Mouse (Mus musculus) C2C12 (cell line): ENCODE measurements around the gene Kat6b. TPM values are rescaled to one million over a fixed set of nuclear protein-coding genes. Genes with fewer than 3 reads are reported as not detected.
"Not testable (repeated sequence)": the region's sequence is repeated elsewhere in the genome, so short reads cannot be mapped to it uniquely, and the experiment has no call there.

Experiments
- H3K27me3 ChIP-seq: one replicate; pipeline ENCODE4 v1.6.1; 2011; ENCODE audit not compliant: control insufficient read depth, insufficient read depth, insufficient read length
- H3K36me3 ChIP-seq: one replicate; pipeline ENCODE4 v1.6.1; 2011; ENCODE audit not compliant: control insufficient read depth, insufficient read depth
- H3K4me3 ChIP-seq: one replicate; pipeline ENCODE4 v1.5.1; 2011; ENCODE audit warnings: mild to moderate bottlenecking, control low read depth; ENCODE audit not compliant: poor library complexity, insufficient read depth, severe bottlenecking
- H3K79me2 ChIP-seq: one replicate; pipeline ENCODE4 v1.6.1; 2011; ENCODE audit not compliant: control insufficient read depth, insufficient read depth
- H3K79me3 ChIP-seq: one replicate; pipeline ENCODE4 v1.6.1; 2011; ENCODE audit warnings: low read depth, control low read depth
- H3ac ChIP-seq: one replicate; pipeline ENCODE3; 2011; ENCODE audit warnings: low read depth; ENCODE audit not compliant: control insufficient read depth, insufficient read length
- CEBPB ChIP-seq: IDR thresholded peaks from one replicate; pipeline ENCODE4 v1.6.1; 2011; ENCODE audit warnings: low read depth, mild to moderate bottlenecking, control low read depth, moderate library complexity
- CTCF ChIP-seq: IDR thresholded peaks from one replicate; pipeline ENCODE4 v1.5.1; 2011; ENCODE audit not compliant: control insufficient read depth, insufficient read depth, insufficient read length
- FOSL1 ChIP-seq: IDR thresholded peaks from one replicate; pipeline ENCODE4 v1.8.0; 2011; ENCODE audit warnings: mild to moderate bottlenecking, low read length; ENCODE audit not compliant: poor library complexity, insufficient read depth, severe bottlenecking
- MAX ChIP-seq: IDR thresholded peaks from one replicate; pipeline ENCODE4 v1.6.1; 2011; ENCODE audit warnings: mild to moderate bottlenecking, control low read depth
- MYOD1 ChIP-seq: IDR thresholded peaks from one replicate; pipeline ENCODE4 v1.6.1; 2011; ENCODE audit warnings: low read depth; ENCODE audit not compliant: control insufficient read depth, insufficient read length
- MYOG ChIP-seq: IDR thresholded peaks from one replicate; pipeline ENCODE4 v1.6.1; 2011; ENCODE audit not compliant: control insufficient read depth, insufficient read length; ENCODE audit errors: extremely low read depth
- USF1 ChIP-seq: IDR thresholded peaks from one replicate; pipeline ENCODE4 v1.6.1; 2011; ENCODE audit warnings: low read depth, mild to moderate bottlenecking, control low read depth, moderate library complexity
- polyA plus RNA-seq: library from polyadenylated mRNA; unstranded; fragments of >200 nt; fragmentation: generic; extraction: Trizol; gene quantifications from one replicate; pipeline ENCODE4 v1.2.1, GENCODE M21; 2012; ENCODE audit warnings: missing spikeins

The Kat6b gene
- polyA plus RNA-seq, 1 experiment: 2.7 TPM

- no peak overlapping the region for H3K4me3 ChIP-seq
- no peaks in the 10 kb centered on the region for H3K27me3 ChIP-seq
- H3K36me3 ChIP-seq: no peaks in the 10 kb centered on the region
- H3K79me3 ChIP-seq: no peaks in the 10 kb centered on the region
- H3K79me2 ChIP-seq: no peaks in the 10 kb centered on the region
- H3ac ChIP-seq: no peak overlapping the region
- no peak for TF ChIP-seq FOSL1
- TF ChIP-seq MYOD1: no peak
- TF ChIP-seq CTCF: no peak
- TF ChIP-seq CEBPB: no peak
- TF ChIP-seq MYOG: no peak
- no peak for TF ChIP-seq MAX
- TF ChIP-seq USF1: no peak
Measured at GRCm38 (mm10) chr14:21458696-21459095, 22.5 kb upstream of the Kat6b start.

DNA sequence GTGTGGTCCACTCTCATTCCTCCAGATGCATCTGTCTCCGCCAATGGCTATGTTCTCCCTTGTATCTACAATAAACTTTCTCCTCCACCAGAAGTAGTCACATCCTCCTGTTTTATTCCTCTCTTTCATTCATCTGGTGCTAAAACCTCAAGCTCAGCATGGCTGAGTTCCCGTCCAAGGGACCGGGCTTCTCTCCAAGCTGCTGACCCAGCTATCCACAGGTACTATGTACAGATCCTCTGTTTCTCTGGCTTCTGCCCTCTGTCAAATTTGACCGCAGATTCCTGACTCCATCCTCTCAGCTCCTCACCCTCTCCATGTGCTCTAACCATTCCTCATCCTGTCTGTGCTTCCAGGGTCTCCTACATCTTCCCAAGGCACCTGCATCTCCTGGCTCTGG lies 22.1 kb upstream of the Kat6b start:
- Histone ChIP-seq H3ac (no peak overlapping the region), H3K36me3 (no peaks in the 10 kb centered on the region), H3K4me3 (no peak overlapping the region), H3K79me3 (no peaks in the 10 kb centered on the region), H3K79me2 (no peaks in the 10 kb centered on the region), H3K27me3 (no peaks in the 10 kb centered on the region)
- TF ChIP-seq MYOD1: no peak
- TF ChIP-seq CEBPB: no peak
- no peak for TF ChIP-seq CTCF
- no peak for TF ChIP-seq USF1
- no peak for TF ChIP-seq FOSL1
- TF ChIP-seq MYOG: no peak
- no peak for TF ChIP-seq MAX

- Histone ChIP-seq H3K4me3 (no peak overlapping the region), H3K79me3 (no peaks in the 10 kb centered on the region), H3K36me3 (no peaks in the 10 kb centered on the region), H3K79me2 (no peaks in the 10 kb centered on the region), H3ac (no peak overlapping the region), H3K27me3 (no peaks in the 10 kb centered on the region)
- TF ChIP-seq MYOG (no peak), CTCF (no peak), MYOD1 (no peak), FOSL1 (no peak), CEBPB (no peak), USF1 (no peak), MAX (no peak)
Measured at GRCm38 (mm10) chr14:21462398-21462797, 18.8 kb upstream of the Kat6b start.

- H3ac ChIP-seq: no peak overlapping the region
- no peaks in the 10 kb centered on the region for H3K36me3 ChIP-seq
- H3K4me3 ChIP-seq: no peak overlapping the region
- H3K79me2 ChIP-seq: no peaks in the 10 kb centered on the region
- H3K27me3 ChIP-seq: no peaks in the 10 kb centered on the region
- H3K79me3 ChIP-seq: no peaks in the 10 kb centered on the region
- TF ChIP-seq CEBPB (no peak), CTCF (no peak)
Measured at GRCm38 (mm10) chr14:21463117-21463712, 18.0 kb upstream of the Kat6b start.

- Histone ChIP-seq H3ac (no peak overlapping the region), H3K4me3 (no peak overlapping the region), H3K36me3 (no peaks in the 10 kb centered on the region), H3K79me3 (no peaks in the 10 kb centered on the region), H3K79me2 (no peaks in the 10 kb centered on the region), H3K27me3 (no peaks in the 10 kb centered on the region)
- TF ChIP-seq MAX (no peak), FOSL1 (no peak), USF1 (no peak), MYOD1 (no peak), CTCF (no peak), MYOG (no peak), CEBPB (no peak)
Measured at GRCm38 (mm10) chr14:21470386-21470785, 10.8 kb upstream of the Kat6b start.

DNA sequence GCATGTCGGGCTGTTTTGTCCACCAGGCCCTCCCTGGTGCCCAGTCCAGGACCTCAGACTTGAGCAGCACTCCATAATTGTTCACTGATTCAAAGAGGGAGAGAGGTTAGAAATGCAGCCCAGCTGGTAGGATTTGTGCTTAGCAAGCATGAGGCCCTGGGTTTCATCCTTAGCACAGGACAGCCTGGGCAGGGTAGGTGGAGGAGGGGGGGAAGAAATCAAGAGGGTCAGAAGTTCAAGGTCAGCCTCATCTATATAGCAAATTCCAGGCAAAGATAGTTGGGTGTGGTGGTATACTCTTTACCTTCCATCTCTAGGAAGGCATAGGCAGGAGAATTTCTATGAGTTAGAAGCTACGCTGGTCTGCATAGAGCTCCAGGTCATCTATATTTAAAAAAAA lies 9.3 kb upstream of the Kat6b start:
- no peak overlapping the region for H3K4me3 ChIP-seq
- no peaks in the 10 kb centered on the region for H3K36me3 ChIP-seq
- no peak overlapping the region for H3ac ChIP-seq
- H3K79me3 ChIP-seq: no peaks in the 10 kb centered on the region
- no peak for TF ChIP-seq FOSL1
- TF ChIP-seq MYOD1: no peak
- no peak for TF ChIP-seq CTCF
- no peak for TF ChIP-seq USF1
- no peak for TF ChIP-seq MYOG
- no peak for TF ChIP-seq MAX
- no peak for TF ChIP-seq CEBPB
- H3K79me2 ChIP-seq: no peaks in the 10 kb centered on the region
- no peaks in the 10 kb centered on the region for H3K27me3 ChIP-seq

- H3ac ChIP-seq, H3K79me3 ChIP-seq, H3K27me3 ChIP-seq, H3K4me3 ChIP-seq, H3K36me3 ChIP-seq, H3K79me2 ChIP-seq: not testable (repeated sequence)
Measured at GRCm38 (mm10) chr14:21474593-21475132, 6.6 kb upstream of the Kat6b start.
